Mouse (Mus musculus): ENCODE measurements at regions not wholly inside any gene's neighbourhood (a gene's known extent, or its start where the extent isn't known, plus 50 kb on each side); places are given as distances from the start of the nearest gene placed in this dataset.

GRCm38 (mm10) chr2:128367266-128368150, 223.5 kb upstream of the Spdye4c start:
- DNase-seq (ENCODE audit: low spot score in 2 of 2) = no peak

- DNase-seq (ENCODE audit: low spot score in 2 of 2) = no peak
Measured at GRCm38 (mm10) chr2:128368534-128369273, 222.3 kb upstream of the Spdye4c start.

- no peak for DNase-seq (ENCODE audit: low spot score in 2 of 2)
Measured at GRCm38 (mm10) chr2:128370821-128371220, 220.2 kb upstream of the Spdye4c start.

- DNase-seq (ENCODE audit: low spot score in 2 of 2) = no peak
Measured at GRCm38 (mm10) chr2:128372204-128372603, 218.8 kb upstream of the Spdye4c start.

- no peak for DNase-seq (ENCODE audit: low spot score in 2 of 2)
Measured at GRCm38 (mm10) chr2:128373363-128374252, 217.4 kb upstream of the Spdye4c start.

- DNase-seq (ENCODE audit: low spot score in 2 of 2) = no peak
Measured at GRCm38 (mm10) chr2:128374253-128374566, 216.8 kb upstream of the Spdye4c start.

- DNase-seq (ENCODE audit: low spot score in 2 of 2) = no peak
Measured at GRCm38 (mm10) chr2:128374926-128375325, 216.1 kb upstream of the Spdye4c start.

- DNase-seq (ENCODE audit: low spot score in 2 of 2) = no peak
Measured at GRCm38 (mm10) chr2:128375827-128376226, 215.2 kb upstream of the Spdye4c start.

- no peak for DNase-seq (ENCODE audit: low spot score in 2 of 2)
Measured at GRCm38 (mm10) chr2:128377176-128377575, 213.8 kb upstream of the Spdye4c start.

GRCm38 (mm10) chr2:128377680-128378079, 213.3 kb upstream of the Spdye4c start:
- DNase-seq (ENCODE audit: low spot score in 2 of 2) = no peak

- DNase-seq (ENCODE audit: low spot score in 2 of 2) = no peak
Measured at GRCm38 (mm10) chr2:128378456-128378855, 212.6 kb upstream of the Spdye4c start.

GRCm38 (mm10) chr2:128379151-128379550, 211.9 kb upstream of the Spdye4c start:
- DNase-seq (ENCODE audit: low spot score in 2 of 2) = no peak

- DNase-seq (ENCODE audit: low spot score in 2 of 2) = no peak
Measured at GRCm38 (mm10) chr2:128379554-128379953, 211.5 kb upstream of the Spdye4c start.

GRCm38 (mm10) chr2:128380581-128380980, 210.4 kb upstream of the Spdye4c start:
- DNase-seq (ENCODE audit: low spot score in 2 of 2) = no peak

GRCm38 (mm10) chr2:128381684-128382205, 209.3 kb upstream of the Spdye4c start:
- no peak for DNase-seq (ENCODE audit: low spot score in 2 of 2)

GRCm38 (mm10) chr2:128382473-128382872, 208.5 kb upstream of the Spdye4c start:
- no peak for DNase-seq (ENCODE audit: low spot score in 2 of 2)

- no peak for DNase-seq (ENCODE audit: low spot score in 2 of 2)
Measured at GRCm38 (mm10) chr2:128384612-128385011, 206.4 kb upstream of the Spdye4c start.

- DNase-seq (ENCODE audit: low spot score in 2 of 2) = no peak
Measured at GRCm38 (mm10) chr2:128386846-128387621, 204.0 kb upstream of the Spdye4c start.

- DNase-seq (ENCODE audit: low spot score in 2 of 2) = no peak
Measured at GRCm38 (mm10) chr2:128387851-128388471, 203.0 kb upstream of the Spdye4c start.

GRCm38 (mm10) chr2:128388883-128389470, 202.0 kb upstream of the Spdye4c start:
- DNase-seq (ENCODE audit: low spot score in 2 of 2) = no peak

Data from layer of hippocampus, adult 8-10 months (tissue).